Mouse (Mus musculus): ENCODE results near the gene Lhx4.

- no peak for TF ChIP-seq CTCF (IDR thresholded peaks at IDR 0.05; ENCODE audit: insufficient read depth, low read depth, low read length)
- no peak for TF ChIP-seq POLR2A (IDR thresholded peaks at IDR 0.05; ENCODE audit: insufficient read depth, low read depth, low read length)
Measured at GRCm38 (mm10) chr1:155747011-155747410, 4.5 kb downstream of the Lhx4 start.

Measured in olfactory bulb, adult 2 months (tissue).